Mouse (Mus musculus): ENCODE data around the gene Gm11099. TPM values are rescaled to one million over a fixed set of nuclear protein-coding genes. Genes with fewer than 3 reads are reported as not detected.
A peak's percentile ranks its signal among the peaks of the same experiment; 100 is the strongest.

Gene Gm11099
- not detected for total RNA-seq (2021)
- long read RNA-seq, experiment 1: 0 reads
- long read RNA-seq, experiment 2, partial matches to known transcripts: 0 of 1 reads
- long read RNA-seq, experiment 2, other reads (novel, unspliced or antisense): 1 of 1 reads

GRCm38 (mm10) chr2:58859134-58859533, at the start of gene Gm11099:
Gm11099 (plus strand) TSS chr2:58859434.
- no peak for DNase-seq (ENCODE audit: low spot score in 2 of 2)
- intact Hi-C loops (cut with DNase I): no loop called here

GRCm38 (mm10) chr2:58812941-58813340, 46.3 kb upstream of the Gm11099 start:
- intact Hi-C loops (cut with DNase I): no loop called here
- DNase-seq (ENCODE audit: low spot score in 2 of 2): no peak

- DNase-seq (ENCODE audit: low spot score in 2 of 2): no peak
- intact Hi-C loops (cut with DNase I): loop anchor here (10.0 kb wide), 1 partner anchor 606 kb away; no protein-coding TSS in a partner anchor
Measured at GRCm38 (mm10) chr2:58828910-58829600, 30.2 kb upstream of the Gm11099 start.

GRCm38 (mm10) chr2:58829981-58830742, 29.1 kb upstream of the Gm11099 start:
- intact Hi-C loops (cut with DNase I): loop anchor here (10.0 kb wide), 1 partner anchor 605 kb away; no protein-coding TSS in a partner anchor
- DNase-seq (ENCODE audit: low spot score in 2 of 2): peak; percentile 9 to 25

- intact Hi-C loops (cut with DNase I): no loop called here
- DNase-seq (ENCODE audit: low spot score in 2 of 2): no peak
Measured at GRCm38 (mm10) chr2:58832253-58832980, 26.8 kb upstream of the Gm11099 start.

- intact Hi-C loops (cut with DNase I): no loop called here
- no peak for DNase-seq (ENCODE audit: low spot score in 2 of 2)
Measured at GRCm38 (mm10) chr2:58841021-58841420, 18.2 kb upstream of the Gm11099 start.

- intact Hi-C loops (cut with DNase I): no loop called here
- DNase-seq (ENCODE audit: low spot score in 2 of 2): no peak
Measured at GRCm38 (mm10) chr2:58842443-58842842, 16.8 kb upstream of the Gm11099 start.

- DNase-seq (ENCODE audit: low spot score in 2 of 2): no peak
- intact Hi-C loops (cut with DNase I): no loop called here
Measured at GRCm38 (mm10) chr2:58844499-58844898, 14.7 kb upstream of the Gm11099 start.

- DNase-seq (ENCODE audit: low spot score in 2 of 2): peak; percentile 7 to 35
- intact Hi-C loops (cut with DNase I): no loop called here
Measured at GRCm38 (mm10) chr2:58879876-58880275, 20.6 kb downstream of the Gm11099 start.

- intact Hi-C loops (cut with DNase I): no loop called here
Measured at GRCm38 (mm10) chr2:58905057-58905456, 45.8 kb downstream of the Gm11099 start.

GRCm38 (mm10) chr2:58906814-58907516, 47.7 kb downstream of the Gm11099 start:
- DNase-seq (ENCODE audit: low spot score in 2 of 2): no peak
- intact Hi-C loops (cut with DNase I): no loop called here

More at GRCm38 (mm10) chr2:58905057-58905456, 45.8 kb downstream of the Gm11099 start:
- DNase-seq (ENCODE audit: low spot score in 2 of 2): no peak

- intact Hi-C loops (cut with DNase I): no loop called here
- DNase-seq (ENCODE audit: low spot score in 2 of 2): no peak
Measured at GRCm38 (mm10) chr2:58912339-58912738, 53.1 kb downstream of the Gm11099 start.

GRCm38 (mm10) chr2:58918351-58918750, 59.1 kb downstream of the Gm11099 start:
- no peak for DNase-seq (ENCODE audit: low spot score in 2 of 2)
- intact Hi-C loops (cut with DNase I): no loop called here

- DNase-seq (ENCODE audit: low spot score in 2 of 2): peak in 1 of 2 experiments; percentile 48
- intact Hi-C loops (cut with DNase I): no loop called here
Measured at GRCm38 (mm10) chr2:58925551-58925950, 66.3 kb downstream of the Gm11099 start.

- intact Hi-C loops (cut with DNase I): no loop called here
- DNase-seq (ENCODE audit: low spot score in 2 of 2): peak in 1 of 2 experiments; percentile 11
Measured at GRCm38 (mm10) chr2:58941361-58941760, 82.1 kb downstream of the Gm11099 start.

- no peak for DNase-seq (ENCODE audit: low spot score in 2 of 2)
Measured at GRCm38 (mm10) chr2:58948796-58949195, 89.6 kb downstream of the Gm11099 start.

GRCm38 (mm10) chr2:58952101-58952500, 92.9 kb downstream of the Gm11099 start:
- DNase-seq (ENCODE audit: low spot score in 2 of 2): no peak
- intact Hi-C loops (cut with DNase I): no loop called here

More at GRCm38 (mm10) chr2:58948796-58949195, 89.6 kb downstream of the Gm11099 start:
- intact Hi-C loops (cut with DNase I): no loop called here

- intact Hi-C loops (cut with DNase I): no loop called here
- no peak for DNase-seq (ENCODE audit: low spot score in 2 of 2)
Measured at GRCm38 (mm10) chr2:58956351-58956750, 97.1 kb downstream of the Gm11099 start.

GRCm38 (mm10) chr2:58956770-58957300, 97.6 kb downstream of the Gm11099 start:
- DNase-seq (ENCODE audit: low spot score in 2 of 2): no peak
- intact Hi-C loops (cut with DNase I): no loop called here

Measured in left cerebral cortex, postnatal 14 days (tissue).